Mouse (Mus musculus) thymus, postnatal 14 days (tissue): ENCODE measurements around the gene Cdc25b.

ENCODE experiments used
- DNase-seq: peaks from one replicate; pipeline ENCODE4 v3.0.0; 2021

Cdc25b gene

DNA sequence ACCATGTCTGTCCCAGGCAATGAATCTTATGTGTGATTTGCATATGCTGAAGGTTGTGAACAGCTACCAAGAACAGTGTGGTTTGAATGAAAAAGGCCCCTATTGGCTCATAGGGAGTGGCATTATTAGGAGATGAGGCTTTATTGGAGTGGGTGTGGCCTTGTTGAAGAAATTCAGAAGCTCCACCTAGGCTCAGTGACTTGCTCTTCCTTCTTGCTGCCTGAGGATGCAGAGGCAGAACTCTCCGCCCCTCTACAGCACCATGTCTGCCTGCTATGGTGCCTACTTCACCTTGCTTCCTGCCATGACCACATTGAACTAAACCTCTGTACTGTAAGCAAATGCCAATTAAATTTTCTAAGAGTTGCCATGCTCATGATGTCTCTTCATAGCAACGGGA is 45.8 kb downstream of the Cdc25b start:
- DNase-seq, result no peak

DNA sequence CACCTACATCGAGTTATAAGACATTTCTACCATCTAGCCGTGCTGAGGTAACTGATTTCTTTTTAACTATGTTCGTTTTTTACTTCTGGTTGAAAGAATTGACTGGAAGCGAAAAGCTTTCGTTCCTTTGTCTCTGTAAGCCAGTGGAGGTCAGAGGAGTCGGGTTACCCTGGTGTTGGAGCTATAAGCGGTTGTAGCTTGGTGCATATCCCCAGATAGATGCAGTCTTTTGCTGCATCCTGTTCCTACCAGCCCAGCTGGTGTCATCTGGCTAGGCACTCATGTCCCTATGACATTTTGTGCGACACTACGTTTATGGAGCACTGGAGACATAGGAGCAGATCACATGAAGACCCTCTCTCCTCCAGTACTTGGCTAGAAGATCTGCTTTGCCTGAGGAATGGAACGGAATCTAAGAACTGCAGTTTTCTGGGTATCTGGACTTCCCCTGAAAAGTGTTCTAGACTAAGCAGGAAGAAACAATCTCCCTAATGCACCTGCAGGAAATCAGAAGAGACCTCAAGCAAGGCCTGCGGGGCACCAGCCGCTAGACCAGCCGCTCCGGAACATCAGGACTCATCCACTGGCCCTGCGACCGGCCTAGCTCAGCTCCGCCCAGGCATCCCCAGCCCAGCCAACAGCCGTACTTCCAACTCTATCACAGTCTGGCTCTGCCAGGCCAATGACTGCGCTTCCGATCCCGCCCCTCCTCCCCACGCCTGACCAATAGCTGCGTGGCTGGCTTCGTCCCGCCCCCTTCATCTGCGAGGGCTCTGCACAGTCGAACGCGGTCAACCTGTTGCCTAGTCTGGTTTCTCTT is 46.8 kb downstream of the Cdc25b start, which contains the start of gene Mavs:
TSS of gene Mavs (plus strand) at position 757 of the 820 bp plus-strand sequence.
- peak; percentile 95 for DNase-seq

DNA sequence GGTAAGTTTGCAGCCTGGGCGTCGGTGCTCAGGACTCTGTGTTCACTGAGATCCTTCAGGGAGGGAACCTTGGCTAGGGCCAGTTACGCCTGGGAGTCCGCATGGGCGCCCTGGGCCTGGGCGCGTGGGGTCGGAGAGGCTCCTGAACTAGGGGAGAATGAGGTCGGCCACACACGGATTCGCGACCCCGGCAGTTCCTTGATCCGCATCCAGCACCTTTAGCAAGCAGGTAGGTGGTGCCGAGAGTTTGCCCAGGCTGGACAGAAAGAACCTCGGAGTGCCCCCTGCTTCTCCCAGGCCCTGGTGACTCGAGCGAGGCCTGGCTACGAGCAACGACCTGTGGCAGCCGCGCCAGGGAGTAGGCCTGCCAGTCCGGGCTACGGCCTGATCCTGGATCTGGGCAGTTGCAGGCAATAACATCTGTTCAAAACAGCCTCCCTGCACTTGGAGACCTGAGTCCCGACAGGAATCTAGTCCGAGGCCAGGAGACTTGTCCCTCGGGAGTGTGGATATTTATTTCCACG is 47.4 kb downstream of the Cdc25b start:
- DNase-seq, result no peak

DNA sequence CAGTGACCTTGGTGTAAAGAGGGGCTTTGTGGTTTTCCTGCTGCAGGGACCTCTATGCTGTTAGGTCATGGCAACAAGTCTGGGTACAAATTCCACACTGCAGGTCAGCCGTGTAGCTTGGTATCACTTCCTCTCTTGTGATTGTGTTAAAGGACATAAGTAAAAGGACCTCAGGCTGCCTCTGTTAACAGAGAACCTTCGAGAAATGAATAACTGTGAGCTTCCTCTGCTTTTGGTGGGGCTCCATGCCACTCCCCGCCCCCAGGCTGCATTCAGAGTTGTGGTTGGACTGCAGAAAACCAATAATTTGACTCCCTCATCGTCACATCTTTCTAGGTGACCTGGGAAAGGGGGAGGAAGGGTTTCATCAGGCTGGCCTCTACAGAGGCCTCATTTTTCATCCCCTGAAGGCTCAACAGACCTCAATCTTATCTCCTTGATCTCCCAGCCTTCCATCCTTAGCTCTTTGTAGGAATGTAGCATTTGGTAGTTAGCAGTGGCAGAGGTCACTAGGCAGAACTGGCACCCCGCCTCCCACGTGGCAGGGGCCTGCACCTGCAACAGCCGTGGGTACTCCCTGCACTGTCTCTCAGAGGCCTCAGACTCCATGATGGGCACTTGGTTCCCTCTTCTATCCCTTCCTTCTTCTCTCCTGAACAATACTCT is 48.4 kb downstream of the Cdc25b start:
- peak; percentile 19 for DNase-seq

DNA sequence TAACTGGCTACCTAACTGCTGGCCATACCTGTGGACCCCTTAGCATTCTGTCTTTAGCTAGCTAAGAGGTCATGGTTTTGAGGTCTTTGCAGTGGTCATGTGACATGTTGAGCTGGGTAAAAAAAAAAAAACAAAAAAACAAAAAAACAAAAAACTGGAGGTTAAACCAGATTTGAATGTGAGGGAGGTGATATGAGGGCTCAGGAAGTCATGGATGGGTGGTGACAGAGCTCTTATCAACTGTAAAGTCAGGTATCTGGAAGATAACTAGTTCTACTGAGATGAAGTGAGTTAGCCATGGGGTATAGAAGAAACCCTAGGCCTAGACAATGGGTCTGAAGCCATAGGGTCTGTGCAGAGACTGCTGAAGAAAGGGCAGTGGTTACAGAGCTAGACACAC is 55.4 kb downstream of the Cdc25b start:
- DNase-seq, result no peak

DNA sequence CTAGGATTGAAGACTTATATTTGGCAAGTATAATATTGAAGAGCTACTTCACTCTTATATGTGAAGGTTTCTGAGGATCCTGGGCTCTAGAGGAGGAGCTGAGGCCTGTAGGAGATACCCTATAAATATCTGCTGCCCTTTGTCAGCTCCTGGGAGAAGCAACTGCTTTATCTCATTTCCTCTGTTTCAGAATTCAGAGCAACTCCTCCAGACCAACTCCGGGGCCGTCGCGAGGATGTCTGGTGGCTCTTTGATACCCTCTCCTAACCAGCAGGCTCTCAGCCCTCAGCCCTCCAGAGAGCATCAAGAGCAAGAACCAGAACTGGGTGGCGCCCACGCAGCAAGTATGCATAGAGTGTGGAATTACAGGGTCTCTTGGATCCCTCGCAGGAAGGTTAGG is 56.2 kb downstream of the Cdc25b start:
- no peak for DNase-seq
